Mouse (Mus musculus): ENCODE results near the gene March1. TPM values are rescaled to one million over a fixed set of nuclear protein-coding genes. Genes with fewer than 3 reads are reported as not detected.
"Not testable (repeated sequence)": the region's sequence is repeated elsewhere in the genome, so short reads cannot be mapped to it uniquely, and the experiment has no call there.

March1 gene
- polyA plus RNA-seq, 1 experiment from 2014 or later = 0.78 TPM

GRCm38 (mm10) chr8:66405796-66406195, 788.1 kb downstream of the March1 start:
- ATAC-seq (ENCODE audit: insufficient number of reproducible peaks, insufficient read depth, low FRiP score, low read depth); H3K4me3 ChIP-seq (ENCODE audit: control insufficient read depth in 1 of 2, insufficient read depth in 1 of 2, low read depth in 1 of 2, low read length in 2 of 2); H3K9ac ChIP-seq (ENCODE audit: low read length); H3K36me3 ChIP-seq (ENCODE audit: control insufficient read depth, insufficient read depth, low read length); H3K9me3 ChIP-seq (ENCODE audit: control insufficient read depth, low read length); H3K27ac ChIP-seq (replicated peaks in 1 of 2; ENCODE audit: control insufficient read depth in 1 of 2, insufficient read depth in 1 of 2, low read depth in 2 of 2, low read length in 2 of 2); H3K27me3 ChIP-seq (ENCODE audit: control insufficient read depth, insufficient read depth, low read length); H3K4me2 ChIP-seq (ENCODE audit: low read length); H3K4me1 ChIP-seq (ENCODE audit: control insufficient read depth in 2 of 2, insufficient read depth in 2 of 2, low read length in 2 of 2): not testable (repeated sequence)
- 60% methylated on average over 4 of the region's 4 CpGs for whole genome bisulfite sequencing

- H3K4me1 ChIP-seq (ENCODE audit: control insufficient read depth in 2 of 2, insufficient read depth in 2 of 2, low read length in 2 of 2) = no peaks in the 10 kb centered on the region
- no peaks in the 10 kb centered on the region for H3K27me3 ChIP-seq (ENCODE audit: control insufficient read depth, insufficient read depth, low read length)
- H3K4me3 ChIP-seq (ENCODE audit: control insufficient read depth in 1 of 2, insufficient read depth in 1 of 2, low read depth in 1 of 2, low read length in 2 of 2) = no peak overlapping the region
- no peak overlapping the region for H3K9ac ChIP-seq (ENCODE audit: low read length)
- ATAC-seq (ENCODE audit: insufficient number of reproducible peaks, insufficient read depth, low FRiP score, low read depth) = no peak
- 66% methylated on average over 6 of the region's 6 CpGs for WGBS
- no peaks in the 10 kb centered on the region for H3K36me3 ChIP-seq (ENCODE audit: control insufficient read depth, insufficient read depth, low read length)
- no peaks in the 10 kb centered on the region for H3K9me3 ChIP-seq (ENCODE audit: control insufficient read depth, low read length)
- no peak overlapping the region for H3K27ac ChIP-seq (replicated peaks in 1 of 2; ENCODE audit: control insufficient read depth in 1 of 2, insufficient read depth in 1 of 2, low read depth in 2 of 2, low read length in 2 of 2)
- no peak overlapping the region for H3K4me2 ChIP-seq (ENCODE audit: low read length)
These were observed 789.1 kb downstream of the March1 start for GRCm38 (mm10) chr8:66406596-66407361.

GRCm38 (mm10) chr8:66410080-66410615, 792.4 kb downstream of the March1 start:
- H3K9ac ChIP-seq (ENCODE audit: low read length) = no peak overlapping the region
- no peaks in the 10 kb centered on the region for H3K4me1 ChIP-seq (ENCODE audit: control insufficient read depth in 2 of 2, insufficient read depth in 2 of 2, low read length in 2 of 2)
- no peak overlapping the region for H3K4me2 ChIP-seq (ENCODE audit: low read length)
- no peaks in the 10 kb centered on the region for H3K27me3 ChIP-seq (ENCODE audit: control insufficient read depth, insufficient read depth, low read length)
- no peak overlapping the region for H3K4me3 ChIP-seq (ENCODE audit: control insufficient read depth in 1 of 2, insufficient read depth in 1 of 2, low read depth in 1 of 2, low read length in 2 of 2)
- H3K36me3 ChIP-seq (ENCODE audit: control insufficient read depth, insufficient read depth, low read length) = no peaks in the 10 kb centered on the region
- no peak overlapping the region for H3K27ac ChIP-seq (replicated peaks in 1 of 2; ENCODE audit: control insufficient read depth in 1 of 2, insufficient read depth in 1 of 2, low read depth in 2 of 2, low read length in 2 of 2)
- 77% methylated on average over 9 of the region's 9 CpGs for WGBS
- no peak for ATAC-seq (ENCODE audit: insufficient number of reproducible peaks, insufficient read depth, low FRiP score, low read depth)
- H3K9me3 ChIP-seq (ENCODE audit: control insufficient read depth, low read length) = no peaks in the 10 kb centered on the region

GRCm38 (mm10) chr8:66413101-66413500, 795.4 kb downstream of the March1 start:
- Histone ChIP-seq H3K36me3 (ENCODE audit: control insufficient read depth, insufficient read depth, low read length) (no peaks in the 10 kb centered on the region), H3K4me1 (ENCODE audit: control insufficient read depth in 2 of 2, insufficient read depth in 2 of 2, low read length in 2 of 2) (no peaks in the 10 kb centered on the region), H3K4me3 (ENCODE audit: control insufficient read depth in 1 of 2, insufficient read depth in 1 of 2, low read depth in 1 of 2, low read length in 2 of 2) (no peak overlapping the region), H3K9ac (ENCODE audit: low read length) (no peak overlapping the region), H3K4me2 (ENCODE audit: low read length) (no peak overlapping the region), H3K27me3 (ENCODE audit: control insufficient read depth, insufficient read depth, low read length) (no peaks in the 10 kb centered on the region), H3K9me3 (ENCODE audit: control insufficient read depth, low read length) (no peaks in the 10 kb centered on the region), H3K27ac (replicated peaks in 1 of 2; ENCODE audit: control insufficient read depth in 1 of 2, insufficient read depth in 1 of 2, low read depth in 2 of 2, low read length in 2 of 2) (no peak overlapping the region)
- ATAC-seq (ENCODE audit: insufficient number of reproducible peaks, insufficient read depth, low FRiP score, low read depth) = no peak
- WGBS = 46% methylated on average over 2 of the region's 2 CpGs

GRCm38 (mm10) chr8:66415234-66415633, 797.5 kb downstream of the March1 start:
- Histone ChIP-seq H3K4me3 (ENCODE audit: control insufficient read depth in 1 of 2, insufficient read depth in 1 of 2, low read depth in 1 of 2, low read length in 2 of 2) (no peak overlapping the region), H3K27me3 (ENCODE audit: control insufficient read depth, insufficient read depth, low read length) (no peaks in the 10 kb centered on the region), H3K36me3 (ENCODE audit: control insufficient read depth, insufficient read depth, low read length) (no peaks in the 10 kb centered on the region)

GRCm38 (mm10) chr8:66417591-66417990, 799.9 kb downstream of the March1 start:
- 84% methylated on average over 4 of the region's 4 CpGs for WGBS
- not testable (repeated sequence) for H3K9me3 ChIP-seq (ENCODE audit: control insufficient read depth, low read length); H3K4me1 ChIP-seq (ENCODE audit: control insufficient read depth in 2 of 2, insufficient read depth in 2 of 2, low read length in 2 of 2); ATAC-seq (ENCODE audit: insufficient number of reproducible peaks, insufficient read depth, low FRiP score, low read depth); H3K4me3 ChIP-seq (ENCODE audit: control insufficient read depth in 1 of 2, insufficient read depth in 1 of 2, low read depth in 1 of 2, low read length in 2 of 2); H3K4me2 ChIP-seq (ENCODE audit: low read length); H3K27ac ChIP-seq (replicated peaks in 1 of 2; ENCODE audit: control insufficient read depth in 1 of 2, insufficient read depth in 1 of 2, low read depth in 2 of 2, low read length in 2 of 2); H3K36me3 ChIP-seq (ENCODE audit: control insufficient read depth, insufficient read depth, low read length); H3K9ac ChIP-seq (ENCODE audit: low read length); H3K27me3 ChIP-seq (ENCODE audit: control insufficient read depth, insufficient read depth, low read length)

More at GRCm38 (mm10) chr8:66415234-66415633, 797.5 kb downstream of the March1 start:
- Histone ChIP-seq H3K9ac (ENCODE audit: low read length) (no peak overlapping the region), H3K27ac (replicated peaks in 1 of 2; ENCODE audit: control insufficient read depth in 1 of 2, insufficient read depth in 1 of 2, low read depth in 2 of 2, low read length in 2 of 2) (no peak overlapping the region), H3K4me2 (ENCODE audit: low read length) (no peak overlapping the region), H3K4me1 (ENCODE audit: control insufficient read depth in 2 of 2, insufficient read depth in 2 of 2, low read length in 2 of 2) (no peaks in the 10 kb centered on the region), H3K9me3 (ENCODE audit: control insufficient read depth, low read length) (no peaks in the 10 kb centered on the region)
- WGBS = 76% methylated on average over 2 of the region's 2 CpGs
- no peak for ATAC-seq (ENCODE audit: insufficient number of reproducible peaks, insufficient read depth, low FRiP score, low read depth)

- H3K36me3 ChIP-seq (ENCODE audit: control insufficient read depth, insufficient read depth, low read length) = no peaks in the 10 kb centered on the region
- WGBS = 33% methylated on average over 2 of the region's 2 CpGs
- no peak overlapping the region for H3K4me3 ChIP-seq (ENCODE audit: control insufficient read depth in 1 of 2, insufficient read depth in 1 of 2, low read depth in 1 of 2, low read length in 2 of 2)
- H3K4me1 ChIP-seq (ENCODE audit: control insufficient read depth in 2 of 2, insufficient read depth in 2 of 2, low read length in 2 of 2) = no peaks in the 10 kb centered on the region
- no peaks in the 10 kb centered on the region for H3K9me3 ChIP-seq (ENCODE audit: control insufficient read depth, low read length)
- no peaks in the 10 kb centered on the region for H3K27me3 ChIP-seq (ENCODE audit: control insufficient read depth, insufficient read depth, low read length)
- no peak for ATAC-seq (ENCODE audit: insufficient number of reproducible peaks, insufficient read depth, low FRiP score, low read depth)
- H3K4me2 ChIP-seq (ENCODE audit: low read length) = no peak overlapping the region
- no peak overlapping the region for H3K27ac ChIP-seq (replicated peaks in 1 of 2; ENCODE audit: control insufficient read depth in 1 of 2, insufficient read depth in 1 of 2, low read depth in 2 of 2, low read length in 2 of 2)
- no peak overlapping the region for H3K9ac ChIP-seq (ENCODE audit: low read length)
These were observed 812.9 kb downstream of the March1 start for GRCm38 (mm10) chr8:66430639-66431038.

GRCm38 (mm10) chr8:66433577-66433976, 815.9 kb downstream of the March1 start:
- no peak overlapping the region for H3K4me3 ChIP-seq (ENCODE audit: control insufficient read depth in 1 of 2, insufficient read depth in 1 of 2, low read depth in 1 of 2, low read length in 2 of 2)
- H3K4me2 ChIP-seq (ENCODE audit: low read length) = no peak overlapping the region
- H3K4me1 ChIP-seq (ENCODE audit: control insufficient read depth in 2 of 2, insufficient read depth in 2 of 2, low read length in 2 of 2) = no peaks in the 10 kb centered on the region
- H3K9me3 ChIP-seq (ENCODE audit: control insufficient read depth, low read length) = no peaks in the 10 kb centered on the region
- no peak overlapping the region for H3K27ac ChIP-seq (replicated peaks in 1 of 2; ENCODE audit: control insufficient read depth in 1 of 2, insufficient read depth in 1 of 2, low read depth in 2 of 2, low read length in 2 of 2)
- ATAC-seq (ENCODE audit: insufficient number of reproducible peaks, insufficient read depth, low FRiP score, low read depth) = no peak
- H3K9ac ChIP-seq (ENCODE audit: low read length) = no peak overlapping the region
- H3K36me3 ChIP-seq (ENCODE audit: control insufficient read depth, insufficient read depth, low read length) = no peaks in the 10 kb centered on the region
- H3K27me3 ChIP-seq (ENCODE audit: control insufficient read depth, insufficient read depth, low read length) = no peaks in the 10 kb centered on the region

Data from heart, embryonic 14.5 days (tissue).